Mouse (Mus musculus) embryonic fibroblast, embryonic 13.5 days (primary cell): ENCODE results near the gene Tesmin. TPM values are rescaled to one million over a fixed set of nuclear protein-coding genes. Genes with fewer than 3 reads are reported as not detected.

Experiments
- H3K27ac ChIP-seq: 2 replicates; pipeline ENCODE4 v1.5.1; 2012; ENCODE audit warnings: low read length, control low read depth, inconsistent platforms; ENCODE audit not compliant: insufficient read depth
- H3K4me1 ChIP-seq: 2 replicates; pipeline ENCODE4 v1.6.1; 2011; ENCODE audit warnings: low read length; ENCODE audit not compliant: control insufficient read depth, insufficient read depth
- H3K4me3 ChIP-seq: 2 replicates; pipeline ENCODE4 v1.5.1; 2011; ENCODE audit warnings: mild to moderate bottlenecking, control low read depth, low read length; ENCODE audit not compliant: insufficient read depth
- CTCF ChIP-seq: IDR thresholded peaks from 2 replicates; pipeline ENCODE4 v1.5.1; 2011; ENCODE audit warnings: mild to moderate bottlenecking, control low read depth, low read length, moderate library complexity, borderline replicate concordance; ENCODE audit not compliant: insufficient read depth
- POLR2A ChIP-seq: IDR thresholded peaks from 2 replicates; pipeline ENCODE4 v1.6.1; 2011; ENCODE audit warnings: low read depth, mild to moderate bottlenecking, control low read depth, low read length, moderate library complexity
- polyA plus RNA-seq: library from polyadenylated mRNA; stranded (reverse); fragments of >200 nt; gene quantifications from 2 replicates; pipeline ENCODE4 v1.2.4, GENCODE M21; 2011; ENCODE audit warnings: low read depth; ENCODE audit not compliant: missing spikeins, insufficient read length

Tesmin gene
- polyA plus RNA-seq, 1 experiment = 0.61 TPM

- Histone ChIP-seq H3K27ac (no peak overlapping the region), H3K4me3 (no peak overlapping the region), H3K4me1 (no peaks in the 10 kb centered on the region)
- TF ChIP-seq POLR2A = no peak
- no peak for TF ChIP-seq CTCF
Observed at GRCm38 (mm10) chr19:3357620-3358019, 31.0 kb upstream of the Tesmin start.

GRCm38 (mm10) chr19:3359841-3360588 lies 28.6 kb upstream of the Tesmin start:
- Histone ChIP-seq H3K4me1 (no peaks in the 10 kb centered on the region), H3K4me3 (no peak overlapping the region), H3K27ac (no peak overlapping the region)
- TF ChIP-seq POLR2A (no peak), CTCF (no peak)

- TF ChIP-seq POLR2A = no peak
- TF ChIP-seq CTCF = no peak
- H3K4me3 ChIP-seq = no peak overlapping the region
- H3K27ac ChIP-seq = no peak overlapping the region
- no peaks in the 10 kb centered on the region for H3K4me1 ChIP-seq
Observed at GRCm38 (mm10) chr19:3363510-3363909, 25.1 kb upstream of the Tesmin start.

- no peak overlapping the region for H3K27ac ChIP-seq
- no peaks in the 10 kb centered on the region for H3K4me1 ChIP-seq
- TF ChIP-seq POLR2A (no peak), CTCF (no peak)
- H3K4me3 ChIP-seq = no peak overlapping the region
Observed at GRCm38 (mm10) chr19:3365089-3365488, 23.6 kb upstream of the Tesmin start.

- Histone ChIP-seq H3K4me3 (no peak overlapping the region), H3K27ac (no peak overlapping the region), H3K4me1 (no peaks in the 10 kb centered on the region)
- TF ChIP-seq POLR2A = no peak
- no peak for TF ChIP-seq CTCF
Observed at GRCm38 (mm10) chr19:3368276-3368675, 20.4 kb upstream of the Tesmin start.

- no peak overlapping the region for H3K4me3 ChIP-seq
- TF ChIP-seq CTCF = no peak
- H3K4me1 ChIP-seq = peaks cover 2% of the 10 kb centered on the region; the same call in 1 of the 2 replicates
- H3K27ac ChIP-seq = no peak overlapping the region
Observed at GRCm38 (mm10) chr19:3373380-3373779, 15.3 kb upstream of the Tesmin start.

- no peak overlapping the region for H3K4me3 ChIP-seq
- TF ChIP-seq CTCF = no peak
- no peak for TF ChIP-seq POLR2A
- peaks cover 2% of the 10 kb centered on the region; the same call in 1 of the 2 replicates for H3K4me1 ChIP-seq
- H3K27ac ChIP-seq = no peak overlapping the region
Observed at GRCm38 (mm10) chr19:3374028-3374427, 14.6 kb upstream of the Tesmin start.

- Histone ChIP-seq H3K27ac (no peak overlapping the region), H3K4me3 (no peak overlapping the region), H3K4me1 (peaks cover 2% of the 10 kb centered on the region; the same call in 1 of the 2 replicates)
- TF ChIP-seq POLR2A = no peak
- no peak for TF ChIP-seq CTCF
Observed at GRCm38 (mm10) chr19:3375945-3376495, 12.6 kb upstream of the Tesmin start.

GRCm38 (mm10) chr19:3376966-3377715 lies 11.5 kb upstream of the Tesmin start:
- Histone ChIP-seq H3K4me3 (no peak overlapping the region), H3K4me1 (peaks cover 2% of the 10 kb centered on the region; the same call in 1 of the 2 replicates), H3K27ac (peak overlapping the region; percentile 49)
- TF ChIP-seq POLR2A = no peak
- no peak for TF ChIP-seq CTCF

GRCm38 (mm10) chr19:3378614-3379013 lies 10.0 kb upstream of the Tesmin start:
- Histone ChIP-seq H3K4me3 (no peak overlapping the region), H3K4me1 (peaks cover 2% of the 10 kb centered on the region; the same call in 1 of the 2 replicates), H3K27ac (no peak overlapping the region)
- TF ChIP-seq POLR2A (no peak), CTCF (no peak)
